Mouse (Mus musculus): Measurements from ENCODE around the gene Gm47791.

The Gm47791 gene

DNA sequence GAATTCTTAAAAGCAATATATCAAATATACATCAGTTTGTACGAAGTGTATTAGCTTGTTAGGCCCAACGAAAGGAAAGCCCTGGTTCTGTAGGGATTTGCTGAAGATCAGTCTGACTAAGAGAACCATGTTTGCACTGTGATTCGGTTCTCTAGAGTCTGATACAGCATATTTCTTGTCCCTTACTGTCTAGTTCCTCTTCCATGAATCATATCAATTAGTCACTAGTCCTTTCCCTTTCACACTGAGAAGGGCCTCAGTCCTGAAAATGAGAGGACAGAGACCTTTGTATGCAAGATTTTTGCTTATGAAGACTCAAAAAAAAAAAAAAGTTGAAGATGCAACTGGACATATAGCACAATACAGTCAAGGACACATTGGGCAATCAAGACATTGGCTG lies 22.1 kb upstream of the Gm47791 start:
- in situ Hi-C loops (cut with MboI; ENCODE audit: low pct_unique_long_range_greater_than_20kb in 1 of 2, low sequenced_read_pairs in 2 of 2, unreplicated experiment in 1 of 2), result loop anchor here in 1 of 2 experiments (5.0 to 25.0 kb wide), 2 partner anchors 269 to 394 kb away; partner anchors contain the start of gene Krtap28-13

- in situ Hi-C loops (cut with MboI; ENCODE audit: low pct_unique_long_range_greater_than_20kb in 1 of 2, low sequenced_read_pairs in 2 of 2, unreplicated experiment in 1 of 2), result loop anchor here in 1 of 2 experiments (5.0 to 25.0 kb wide), 2 partner anchors 270 to 395 kb away; partner anchors contain the start of gene Krtap28-13
These were observed 21.2 kb upstream of the Gm47791 start for GRCm38 (mm10) chr1:82792238-82792637.

DNA sequence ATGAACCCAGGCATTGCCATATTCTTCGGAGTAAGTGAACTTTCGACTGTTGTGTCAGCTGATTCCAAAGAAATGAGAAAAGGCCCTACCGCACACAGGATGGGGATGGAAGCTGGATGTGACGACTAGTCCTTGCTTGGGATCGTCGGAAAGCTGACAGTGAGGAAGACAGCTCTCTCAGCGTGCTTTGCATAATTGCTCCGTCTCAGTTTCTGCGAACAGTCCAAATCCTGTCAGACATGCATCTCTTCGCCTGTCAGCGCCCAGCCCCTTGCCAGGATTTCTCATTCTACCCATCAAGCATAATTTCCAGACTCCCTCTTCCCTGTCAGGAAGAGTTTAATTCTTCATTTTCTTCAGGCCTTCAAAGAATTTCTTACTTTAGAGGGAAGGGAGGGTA lies 20.1 kb upstream of the Gm47791 start:
- in situ Hi-C loops (cut with MboI; ENCODE audit: low pct_unique_long_range_greater_than_20kb in 1 of 2, low sequenced_read_pairs in 2 of 2, unreplicated experiment in 1 of 2), result loop anchor here in 1 of 2 experiments (5.0 to 25.0 kb wide), 2 partner anchors 271 to 396 kb away; partner anchors contain the start of gene Krtap28-13

- in situ Hi-C loops (cut with MboI; ENCODE audit: low pct_unique_long_range_greater_than_20kb in 1 of 2, low sequenced_read_pairs in 2 of 2, unreplicated experiment in 1 of 2), result loop anchor here in 1 of 2 experiments (25.0 kb wide), 1 partner anchor 399 kb away; no protein-coding TSS in a partner anchor
These were observed 17.0 kb upstream of the Gm47791 start for GRCm38 (mm10) chr1:82788070-82788469.

GRCm38 (mm10) chr1:82787414-82787813 lies 16.4 kb upstream of the Gm47791 start:
- in situ Hi-C loops (cut with MboI; ENCODE audit: low pct_unique_long_range_greater_than_20kb in 1 of 2, low sequenced_read_pairs in 2 of 2, unreplicated experiment in 1 of 2), result loop anchor here in 1 of 2 experiments (25.0 kb wide), 1 partner anchor 400 kb away; no protein-coding TSS in a partner anchor

- in situ Hi-C loops (cut with MboI; ENCODE audit: low pct_unique_long_range_greater_than_20kb in 1 of 2, low sequenced_read_pairs in 2 of 2, unreplicated experiment in 1 of 2), result loop anchor here in 1 of 2 experiments (25.0 kb wide), 1 partner anchor 402 kb away; no protein-coding TSS in a partner anchor
These were observed 14.5 kb upstream of the Gm47791 start for GRCm38 (mm10) chr1:82785546-82785945.

DNA sequence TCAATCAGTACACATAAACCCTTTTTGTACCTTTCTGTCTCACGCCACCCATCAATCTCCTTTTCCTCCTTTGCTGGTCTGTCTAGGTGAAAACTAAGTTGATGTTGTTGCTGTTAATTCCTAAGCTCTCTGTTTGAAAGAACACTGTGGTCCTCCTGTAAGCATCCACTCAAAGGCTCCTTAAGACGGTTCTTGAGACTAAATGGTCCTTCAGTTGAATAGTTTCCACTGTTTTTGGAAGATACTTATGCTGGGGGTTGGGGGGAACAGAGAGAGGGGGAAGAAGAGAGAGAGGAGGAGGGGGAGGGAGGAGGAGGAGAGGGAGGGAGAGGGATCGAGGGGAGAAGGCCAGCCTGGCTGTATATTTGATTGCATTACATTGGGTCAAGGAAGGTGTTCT lies 12.5 kb upstream of the Gm47791 start:
- in situ Hi-C loops (cut with MboI; ENCODE audit: low pct_unique_long_range_greater_than_20kb in 1 of 2, low sequenced_read_pairs in 2 of 2, unreplicated experiment in 1 of 2), result loop anchor here in 1 of 2 experiments (25.0 kb wide), 1 partner anchor 404 kb away; no protein-coding TSS in a partner anchor

DNA sequence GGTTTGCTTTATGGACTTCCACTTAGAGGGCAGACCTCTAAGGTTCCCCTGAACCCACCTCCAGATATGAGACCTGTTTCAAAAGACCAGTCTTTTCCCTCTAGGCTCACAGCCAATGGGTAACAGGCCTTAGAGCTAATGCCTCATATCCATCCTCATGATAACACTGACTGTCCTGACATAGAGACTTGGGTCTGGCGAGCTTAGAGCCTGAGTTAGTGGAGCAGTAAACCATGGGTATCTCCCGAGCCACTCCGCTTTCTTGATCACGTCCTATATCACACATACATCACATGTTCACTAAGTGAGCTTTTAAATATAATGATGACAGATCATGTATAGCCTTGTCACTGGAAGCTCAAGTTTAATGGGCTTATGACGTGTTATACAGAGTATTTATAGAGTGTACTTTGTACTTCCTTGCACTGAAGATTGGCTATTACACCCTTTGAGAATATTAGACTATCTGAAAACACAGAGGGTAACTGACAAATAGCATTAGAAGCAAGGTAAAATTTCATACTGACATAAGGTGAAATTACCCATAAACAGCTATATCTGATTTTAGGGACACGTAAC lies 8.4 kb upstream of the Gm47791 start:
- in situ Hi-C loops (cut with MboI; ENCODE audit: low pct_unique_long_range_greater_than_20kb in 1 of 2, low sequenced_read_pairs in 2 of 2, unreplicated experiment in 1 of 2), result loop anchor here in 1 of 2 experiments (25.0 kb wide), 1 partner anchor 408 kb away; no protein-coding TSS in a partner anchor

DNA sequence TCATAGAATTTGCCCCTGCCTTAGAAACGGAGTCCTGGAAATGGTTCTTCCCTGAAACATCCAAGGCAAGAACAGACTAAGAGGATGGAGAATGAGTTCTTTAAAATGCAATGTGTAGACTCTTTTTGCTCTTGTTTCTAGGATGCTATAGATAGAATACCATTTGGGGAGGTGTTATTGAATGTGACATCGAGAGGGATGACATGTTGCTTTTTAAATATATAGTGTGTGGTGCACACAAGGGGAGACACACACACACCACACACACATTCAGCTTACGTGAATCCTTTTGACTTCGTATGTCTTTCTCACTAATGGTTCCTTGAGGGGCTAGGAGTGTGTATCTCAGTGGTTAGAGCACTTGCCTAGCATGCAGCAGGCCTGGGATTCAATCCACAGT lies 4.2 kb upstream of the Gm47791 start:
- in situ Hi-C loops (cut with MboI; ENCODE audit: low pct_unique_long_range_greater_than_20kb in 1 of 2, low sequenced_read_pairs in 2 of 2, unreplicated experiment in 1 of 2), result loop anchor here in 1 of 2 experiments (25.0 kb wide), 1 partner anchor 412 kb away; no protein-coding TSS in a partner anchor

GRCm38 (mm10) chr1:82773208-82773607 lies 2.2 kb upstream of the Gm47791 start:
- in situ Hi-C loops (cut with MboI; ENCODE audit: low pct_unique_long_range_greater_than_20kb in 1 of 2, low sequenced_read_pairs in 2 of 2, unreplicated experiment in 1 of 2), result no loop called here

DNA sequence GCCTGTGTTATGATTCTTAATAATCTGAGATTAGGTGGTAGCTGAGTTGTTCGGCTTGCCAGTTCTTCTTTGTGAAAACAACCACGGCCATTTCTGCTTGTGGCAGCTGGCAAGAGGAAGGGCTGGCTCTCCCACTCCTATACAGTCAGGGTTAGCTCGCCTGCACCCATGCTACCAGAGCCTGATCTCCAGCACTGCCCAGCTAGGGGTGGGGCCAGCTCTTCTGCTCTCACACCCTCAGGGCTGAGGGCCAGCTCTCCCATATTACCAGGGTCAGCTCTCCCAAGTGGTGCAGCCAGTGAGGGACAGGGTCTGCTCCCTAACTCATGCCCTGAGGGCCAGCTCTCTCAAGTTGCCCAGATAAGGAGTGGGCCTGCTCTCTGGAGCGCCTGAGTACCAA lies 1.4 kb upstream of the Gm47791 start:
- in situ Hi-C loops (cut with MboI; ENCODE audit: low pct_unique_long_range_greater_than_20kb in 1 of 2, low sequenced_read_pairs in 2 of 2, unreplicated experiment in 1 of 2), result no loop called here

DNA sequence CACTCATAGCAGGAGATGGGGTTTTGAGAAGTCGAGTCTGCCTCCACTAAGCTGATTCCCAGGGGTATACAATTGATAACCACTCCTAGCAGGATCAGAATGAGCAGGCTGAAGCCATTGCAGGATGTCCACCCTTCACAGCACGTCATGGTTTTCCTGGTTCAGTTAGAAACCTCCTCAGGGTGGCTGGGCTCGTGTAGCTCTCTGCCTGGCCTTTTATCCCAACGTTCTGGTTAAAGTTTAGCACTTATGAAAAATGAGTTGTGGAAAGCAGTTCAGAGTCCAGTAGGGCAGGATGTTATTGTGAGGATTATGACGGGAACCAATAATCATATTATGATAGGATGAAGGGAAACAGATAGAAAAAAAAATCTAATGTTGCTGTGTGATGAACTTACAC lies 2.8 kb downstream of the Gm47791 start, which contains the start of gene Tm4sf20:
Gene Tm4sf20 (minus strand): TSS at position 193 of the 400 bp plus-strand sequence.
- in situ Hi-C loops (cut with MboI; ENCODE audit: low pct_unique_long_range_greater_than_20kb in 1 of 2, low sequenced_read_pairs in 2 of 2, unreplicated experiment in 1 of 2), result no loop called here

GRCm38 (mm10) chr1:82766641-82767040 lies 4.4 kb downstream of the Gm47791 start:
- in situ Hi-C loops (cut with MboI; ENCODE audit: low pct_unique_long_range_greater_than_20kb in 1 of 2, low sequenced_read_pairs in 2 of 2, unreplicated experiment in 1 of 2), result no loop called here

DNA sequence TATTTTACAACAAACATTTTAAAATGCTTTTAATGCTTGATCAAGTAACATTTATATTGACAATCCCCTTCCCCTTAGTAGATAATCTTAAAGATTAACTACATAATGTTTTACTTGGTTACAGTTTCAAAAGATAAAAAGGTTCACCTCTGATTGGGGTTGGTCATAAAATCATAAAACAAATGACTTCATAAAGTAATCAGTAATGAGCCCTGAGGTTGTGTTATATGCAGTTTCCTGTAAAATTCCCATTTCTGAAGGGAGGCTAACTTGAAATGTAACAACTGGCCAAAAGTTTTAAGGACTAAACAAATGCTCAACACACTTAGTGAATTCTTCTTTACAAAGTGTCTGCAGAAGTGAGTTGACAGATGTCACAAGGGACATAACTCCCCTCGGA lies 4.8 kb downstream of the Gm47791 start:
- in situ Hi-C loops (cut with MboI; ENCODE audit: low pct_unique_long_range_greater_than_20kb in 1 of 2, low sequenced_read_pairs in 2 of 2, unreplicated experiment in 1 of 2), result no loop called here

GRCm38 (mm10) chr1:82762274-82762673 lies 8.8 kb downstream of the Gm47791 start:
- in situ Hi-C loops (cut with MboI; ENCODE audit: low pct_unique_long_range_greater_than_20kb in 1 of 2, low sequenced_read_pairs in 2 of 2, unreplicated experiment in 1 of 2), result no loop called here

- in situ Hi-C loops (cut with MboI; ENCODE audit: low pct_unique_long_range_greater_than_20kb in 1 of 2, low sequenced_read_pairs in 2 of 2, unreplicated experiment in 1 of 2), result no loop called here
These were observed 9.4 kb downstream of the Gm47791 start for GRCm38 (mm10) chr1:82761454-82762169.

DNA sequence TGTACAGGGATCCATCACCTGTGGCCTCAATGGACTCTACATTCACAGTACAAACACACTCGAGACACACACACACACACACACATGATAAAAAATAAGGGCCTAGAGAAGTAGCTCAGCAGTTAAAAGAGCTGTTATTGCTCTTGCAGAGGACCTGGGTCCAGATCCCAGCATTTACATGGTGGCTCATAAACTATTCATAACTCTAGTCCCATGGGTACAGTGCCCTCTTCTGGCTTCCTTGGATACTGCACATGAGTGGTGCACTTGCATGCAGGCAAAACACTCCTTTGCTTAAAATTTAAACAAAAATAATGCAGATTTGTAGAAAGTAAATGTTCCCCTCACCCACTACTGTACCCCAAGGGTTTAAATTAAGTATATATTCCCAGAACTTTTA lies 11.5 kb downstream of the Gm47791 start:
- in situ Hi-C loops (cut with MboI; ENCODE audit: low pct_unique_long_range_greater_than_20kb in 1 of 2, low sequenced_read_pairs in 2 of 2, unreplicated experiment in 1 of 2), result no loop called here

- in situ Hi-C loops (cut with MboI; ENCODE audit: low pct_unique_long_range_greater_than_20kb in 1 of 2, low sequenced_read_pairs in 2 of 2, unreplicated experiment in 1 of 2), result no loop called here
These were observed 23.2 kb downstream of the Gm47791 start for GRCm38 (mm10) chr1:82747714-82748452.

DNA sequence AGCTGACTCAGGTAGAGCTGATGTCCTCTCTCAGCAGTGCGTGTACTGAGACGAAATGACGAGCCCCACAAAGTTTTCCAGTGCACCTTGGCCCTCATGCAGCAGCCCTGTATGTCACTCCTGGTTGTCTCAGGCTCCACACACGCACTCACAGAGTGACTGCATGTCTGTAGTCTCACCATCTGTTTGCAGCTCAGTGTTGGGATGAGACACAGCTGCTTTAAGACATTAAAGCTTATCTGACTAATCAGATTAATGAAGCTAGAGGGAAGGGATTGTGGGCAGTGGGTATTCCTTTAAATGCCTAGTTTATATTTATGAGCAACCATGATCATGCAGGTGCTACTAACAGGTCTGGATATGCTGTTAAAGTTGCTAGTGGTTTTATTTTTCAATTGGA lies 24.6 kb downstream of the Gm47791 start:
- in situ Hi-C loops (cut with MboI; ENCODE audit: low pct_unique_long_range_greater_than_20kb in 1 of 2, low sequenced_read_pairs in 2 of 2, unreplicated experiment in 1 of 2), result no loop called here
